Mouse (Mus musculus): ENCODE measurements at regions not wholly inside any gene's neighbourhood (a gene's known extent, or its start where the extent isn't known, plus 50 kb on each side); places are given as distances from the start of the nearest gene placed in this dataset.

DNA sequence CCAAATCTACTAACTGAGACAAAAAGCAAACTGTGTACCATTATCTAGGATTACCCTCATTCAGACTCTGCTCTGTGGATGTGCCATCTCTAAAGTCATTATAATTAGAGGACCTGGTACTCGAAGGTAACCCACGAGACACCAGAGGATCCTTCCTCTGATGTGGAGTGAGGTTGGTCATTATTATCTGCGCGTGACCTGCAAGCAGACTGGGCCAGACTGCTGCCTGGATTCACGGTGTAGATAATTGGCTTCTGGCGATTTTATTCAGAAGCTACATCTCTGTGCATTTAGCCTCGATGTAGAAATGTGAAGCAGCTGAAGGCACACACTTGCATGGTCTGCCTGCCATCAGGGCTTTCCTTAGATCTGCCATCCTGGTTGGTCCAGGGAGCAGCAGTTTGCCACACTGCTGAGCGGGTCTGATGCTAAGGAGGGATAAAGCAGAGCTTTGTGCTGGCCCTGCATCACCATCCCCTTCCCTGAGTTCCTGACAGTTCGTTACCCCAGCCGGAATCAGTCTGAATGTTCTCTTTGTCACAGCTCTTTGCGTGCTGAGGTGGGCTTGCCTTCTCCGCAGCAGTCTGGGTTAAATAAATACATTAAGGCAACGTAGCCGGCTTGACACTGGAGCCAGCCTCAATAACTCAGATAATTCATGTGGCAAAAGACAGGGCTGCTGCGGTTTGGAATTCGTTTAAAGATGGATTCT, 152.4 kb downstream of the Wdr11 start:
- H3K4me1 ChIP-seq (replicated peaks; ENCODE audit: control insufficient read depth in 2 of 2, insufficient read depth in 2 of 2, low read length in 1 of 2): no peaks in the 10 kb centered on the region
- no peak overlapping the region for H3K9ac ChIP-seq (replicated peaks)
- H3K4me3 ChIP-seq (ENCODE audit: insufficient read depth in 1 of 2, low read depth in 2 of 2, low read length in 2 of 2): no peak overlapping the region
- H3K9me3 ChIP-seq (ENCODE audit: control insufficient read depth, low read length): no peaks in the 10 kb centered on the region
- DNase-seq (ENCODE audit: low read depth in 3 of 3, low spot score in 3 of 3): no peak
- no peak for ATAC-seq (ENCODE audit: insufficient read depth)
- TF ChIP-seq CTCF (IDR thresholded peaks at IDR 0.05; ENCODE audit: low read depth) (no peak), EP300 (IDR thresholded peaks at IDR 0.05; ENCODE audit: low read depth) (no peak)
- H3K4me2 ChIP-seq (ENCODE audit: low read depth): no peak overlapping the region
- no peaks in the 10 kb centered on the region for H3K27me3 ChIP-seq (ENCODE audit: control insufficient read depth, insufficient read depth, low read length)
- WGBS (ENCODE audit: insufficient replicate concordance): 60% methylated on average over 16 of the region's 16 CpGs
- no peaks in the 10 kb centered on the region for H3K36me3 ChIP-seq (replicated peaks; ENCODE audit: control insufficient read depth, insufficient read depth, low read depth)
- no peak overlapping the region for H3K27ac ChIP-seq

DNA sequence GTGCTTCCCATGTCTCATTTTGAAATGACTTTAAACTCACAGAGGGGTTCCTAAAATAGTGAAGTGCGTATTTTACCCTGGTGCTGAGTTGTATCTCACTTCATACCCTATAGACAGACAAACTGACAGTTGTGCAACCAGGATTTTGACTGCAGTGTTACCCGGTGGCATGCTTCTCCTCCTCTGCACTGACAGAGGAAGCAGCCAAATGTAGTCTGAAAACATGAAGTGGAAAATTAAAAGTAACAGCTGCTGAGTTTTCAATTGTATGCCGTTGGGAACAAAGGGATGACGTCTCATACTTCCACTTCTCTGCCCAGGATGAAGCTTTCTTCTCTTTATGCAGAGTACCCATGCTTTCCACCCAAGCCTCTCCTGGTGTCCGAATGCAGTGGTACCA, 155.0 kb downstream of the Wdr11 start:
- Histone ChIP-seq H3K27ac (no peak overlapping the region), H3K4me1 (replicated peaks; ENCODE audit: control insufficient read depth in 2 of 2, insufficient read depth in 2 of 2, low read length in 1 of 2) (no peaks in the 10 kb centered on the region), H3K9ac (replicated peaks) (no peak overlapping the region), H3K36me3 (replicated peaks; ENCODE audit: control insufficient read depth, insufficient read depth, low read depth) (no peaks in the 10 kb centered on the region), H3K9me3 (ENCODE audit: control insufficient read depth, low read length) (no peaks in the 10 kb centered on the region), H3K4me3 (ENCODE audit: insufficient read depth in 1 of 2, low read depth in 2 of 2, low read length in 2 of 2) (no peak overlapping the region), H3K4me2 (ENCODE audit: low read depth) (no peak overlapping the region), H3K27me3 (ENCODE audit: control insufficient read depth, insufficient read depth, low read length) (no peaks in the 10 kb centered on the region)
- DNase-seq (ENCODE audit: low read depth in 3 of 3, low spot score in 3 of 3): no peak
- TF ChIP-seq EP300 (IDR thresholded peaks at IDR 0.05; ENCODE audit: low read depth) (no peak), CTCF (IDR thresholded peaks at IDR 0.05; ENCODE audit: low read depth) (no peak)
- 50% methylated on average over 5 of the region's 5 CpGs for WGBS (ENCODE audit: insufficient replicate concordance)
- ATAC-seq (ENCODE audit: insufficient read depth): no peak

DNA sequence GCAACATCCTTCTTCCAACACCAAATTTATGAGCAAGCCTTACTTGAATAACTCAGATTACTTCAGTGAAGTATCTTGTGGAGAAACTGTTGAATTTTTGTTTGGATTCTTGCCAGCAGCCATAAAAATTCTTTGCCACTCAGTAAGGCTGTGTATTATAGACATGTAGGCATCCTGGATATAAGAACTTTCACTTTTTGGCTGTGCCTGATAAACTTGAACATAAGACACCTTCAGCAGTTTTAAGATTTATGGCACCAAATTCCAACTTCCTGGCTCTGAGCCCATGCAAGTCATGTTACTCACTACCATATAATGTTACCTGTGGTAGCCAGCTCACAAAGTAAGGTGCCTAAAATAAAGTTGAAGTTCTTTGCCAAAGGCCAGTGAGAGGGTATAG, 159.3 kb downstream of the Wdr11 start:
- ATAC-seq (ENCODE audit: insufficient read depth): no peak

DNA sequence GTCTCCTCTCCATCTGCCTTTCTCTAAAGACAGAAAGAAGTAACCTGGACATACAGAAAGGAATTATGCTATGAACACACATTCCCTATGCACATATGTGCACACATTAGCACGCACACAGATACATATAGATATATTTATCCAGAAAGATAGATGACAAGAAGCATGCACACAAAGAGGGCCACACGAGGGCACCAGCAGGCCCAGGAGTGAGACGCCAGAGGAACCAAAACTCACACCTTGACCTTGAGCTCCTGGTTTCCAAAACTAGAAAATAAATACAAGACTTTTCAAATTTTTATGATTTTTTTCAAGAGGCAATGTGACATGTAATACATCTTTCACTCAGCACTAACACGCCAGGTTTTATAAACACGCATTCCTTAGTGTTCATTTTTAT, 163.1 kb downstream of the Wdr11 start:
- peaks cover 0 to 2% of the 10 kb centered on the region in 2 experiments; a peak in 1 of 4 replicates for H3K4me1 ChIP-seq (replicated peaks; ENCODE audit: control insufficient read depth in 2 of 2, insufficient read depth in 2 of 2, low read length in 1 of 2)
- no peak for TF ChIP-seq EP300 (IDR thresholded peaks at IDR 0.05; ENCODE audit: low read depth)
- TF ChIP-seq CTCF (IDR thresholded peaks at IDR 0.05; ENCODE audit: low read depth): no peak
- H3K27me3 ChIP-seq (ENCODE audit: control insufficient read depth, insufficient read depth, low read length): no peaks in the 10 kb centered on the region
- WGBS (ENCODE audit: insufficient replicate concordance): 53% methylated on average over 5 of the region's 5 CpGs
- no peak overlapping the region for H3K27ac ChIP-seq
- ATAC-seq (ENCODE audit: insufficient read depth): no peak
- H3K36me3 ChIP-seq (replicated peaks; ENCODE audit: control insufficient read depth, insufficient read depth, low read depth): no peaks in the 10 kb centered on the region
- H3K9ac ChIP-seq (replicated peaks): no peak overlapping the region
- H3K9me3 ChIP-seq (ENCODE audit: control insufficient read depth, low read length): no peaks in the 10 kb centered on the region
- H3K4me2 ChIP-seq (ENCODE audit: low read depth): no peak overlapping the region
- DNase-seq (ENCODE audit: low read depth in 3 of 3, low spot score in 3 of 3): no peak
- no peak overlapping the region for H3K4me3 ChIP-seq (ENCODE audit: insufficient read depth in 1 of 2, low read depth in 2 of 2, low read length in 2 of 2)

More for the DNA sequence above, 159.3 kb downstream of the Wdr11 start:
- H3K27me3 ChIP-seq (ENCODE audit: control insufficient read depth, insufficient read depth, low read length): no peaks in the 10 kb centered on the region
- no peak overlapping the region for H3K9ac ChIP-seq (replicated peaks)
- H3K27ac ChIP-seq: no peak overlapping the region
- no peaks in the 10 kb centered on the region for H3K4me1 ChIP-seq (replicated peaks; ENCODE audit: control insufficient read depth in 2 of 2, insufficient read depth in 2 of 2, low read length in 1 of 2)
- no peaks in the 10 kb centered on the region for H3K36me3 ChIP-seq (replicated peaks; ENCODE audit: control insufficient read depth, insufficient read depth, low read depth)
- H3K4me3 ChIP-seq (ENCODE audit: insufficient read depth in 1 of 2, low read depth in 2 of 2, low read length in 2 of 2): no peak overlapping the region
- H3K9me3 ChIP-seq (ENCODE audit: control insufficient read depth, low read length): no peaks in the 10 kb centered on the region
- no peak overlapping the region for H3K4me2 ChIP-seq (ENCODE audit: low read depth)
- no peak for DNase-seq (ENCODE audit: low read depth in 3 of 3, low spot score in 3 of 3)
- no peak for TF ChIP-seq EP300 (IDR thresholded peaks at IDR 0.05; ENCODE audit: low read depth)
- no peak for TF ChIP-seq CTCF (IDR thresholded peaks at IDR 0.05; ENCODE audit: low read depth)

DNA sequence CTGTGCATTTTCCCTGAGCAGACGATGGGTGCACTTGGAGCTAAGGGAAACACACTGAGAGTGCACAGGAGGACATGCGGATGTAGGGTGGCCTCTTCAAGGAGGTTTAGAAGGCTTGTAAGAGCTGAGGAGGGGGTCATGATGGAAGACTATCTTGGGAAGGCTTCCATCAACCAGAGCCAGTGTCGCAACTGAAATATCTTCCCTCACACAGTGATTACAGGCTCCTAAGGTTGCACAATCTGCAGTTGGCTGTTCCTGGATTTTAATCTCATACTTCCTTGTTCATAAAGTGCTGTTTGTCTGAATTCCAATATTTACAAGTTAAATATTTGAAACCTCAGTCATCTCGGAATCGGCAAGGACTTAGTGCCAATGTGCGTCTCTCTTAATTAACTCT, 164.5 kb downstream of the Wdr11 start:
- H3K4me2 ChIP-seq (ENCODE audit: low read depth): no peak overlapping the region
- H3K27ac ChIP-seq: no peak overlapping the region
- H3K36me3 ChIP-seq (replicated peaks; ENCODE audit: control insufficient read depth, insufficient read depth, low read depth): no peaks in the 10 kb centered on the region
- 68% methylated on average over 6 of the region's 6 CpGs for whole genome bisulfite sequencing (ENCODE audit: insufficient replicate concordance)
- TF ChIP-seq EP300 (IDR thresholded peaks at IDR 0.05; ENCODE audit: low read depth) (no peak), CTCF (IDR thresholded peaks at IDR 0.05; ENCODE audit: low read depth) (no peak)
- H3K27me3 ChIP-seq (ENCODE audit: control insufficient read depth, insufficient read depth, low read length): no peaks in the 10 kb centered on the region
- H3K9me3 ChIP-seq (ENCODE audit: control insufficient read depth, low read length): no peaks in the 10 kb centered on the region
- ATAC-seq (ENCODE audit: insufficient read depth) (no peak), DNase-seq (ENCODE audit: low read depth in 3 of 3, low spot score in 3 of 3) (no peak)
- peaks cover 0 to 2% of the 10 kb centered on the region in 2 experiments; a peak in 1 of 4 replicates for H3K4me1 ChIP-seq (replicated peaks; ENCODE audit: control insufficient read depth in 2 of 2, insufficient read depth in 2 of 2, low read length in 1 of 2)
- no peak overlapping the region for H3K4me3 ChIP-seq (ENCODE audit: insufficient read depth in 1 of 2, low read depth in 2 of 2, low read length in 2 of 2)
- no peak overlapping the region for H3K9ac ChIP-seq (replicated peaks)
